Mouse (Mus musculus): Measurements from ENCODE around the gene Shisa3. TPM values are rescaled to one million over a fixed set of nuclear protein-coding genes. Genes with fewer than 3 reads are reported as not detected.
A peak's percentile ranks its signal among the peaks of the same experiment; 100 is the strongest.

Gene Shisa3
- polyA plus RNA-seq (2015; fragmentation: Nextera tagmentation; extraction: Ambion mirVana) = 2.9 and 3.9 TPM in 2 replicates

DNA sequence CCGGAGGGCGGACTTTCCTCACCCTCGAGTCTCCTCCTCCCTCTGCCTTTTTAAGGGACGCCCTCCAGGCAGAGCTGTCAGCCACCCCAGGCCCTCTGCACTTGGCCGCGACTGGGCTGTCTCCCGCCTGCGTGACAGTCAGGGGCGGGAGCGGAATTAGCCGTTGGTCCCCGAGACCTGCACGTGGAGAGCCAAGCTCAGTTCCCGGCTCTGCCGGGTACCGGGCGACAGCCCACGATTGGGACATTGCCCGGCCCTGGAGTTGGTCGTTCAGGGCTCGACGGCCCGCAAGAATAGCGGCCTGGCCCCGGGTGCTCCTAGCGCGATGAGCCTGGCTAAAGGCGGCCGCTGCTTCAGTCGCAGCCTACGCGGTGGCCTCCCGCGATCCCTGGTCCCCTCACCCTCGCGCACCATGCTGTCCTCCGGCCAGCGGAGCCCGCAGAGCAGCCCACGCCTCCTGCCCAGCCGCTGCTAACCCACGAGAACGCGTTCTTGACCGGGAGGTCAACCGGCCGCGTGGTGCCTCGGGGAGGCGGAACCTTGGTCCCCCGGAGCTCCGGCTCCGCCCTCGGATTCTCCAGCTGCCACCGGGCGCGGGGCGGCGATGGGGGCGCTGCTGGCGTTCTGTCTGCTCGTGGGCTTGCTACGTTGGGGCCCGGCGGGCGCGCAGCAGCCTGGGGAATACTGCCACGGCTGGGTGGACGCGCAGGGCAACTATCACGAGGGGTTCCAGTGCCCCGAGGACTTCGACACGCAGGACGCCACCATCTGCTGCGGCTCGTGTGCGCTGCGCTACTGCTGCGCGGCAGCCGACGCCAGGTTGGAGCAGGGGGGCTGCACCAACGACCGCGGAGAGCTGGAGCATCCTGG is at the start of gene Shisa3:
Shisa3 (plus strand) TSS at position 79 of the 870 bp plus-strand sequence.
- Histone ChIP-seq H3K9me3 (no peaks in the 10 kb centered on the region), H3K4me1 (peaks cover 19% of the 10 kb centered on the region), H3K4me2 (peak within 1 kb of the TSS; percentile 96), H3K9ac (peak within 1 kb of the TSS; percentile 76), H3K4me3 (peak within 1 kb of the TSS; percentile 65), H3K36me3 (no peaks in the 10 kb centered on the region), H3K27me3 (replicated peaks) (peaks cover 88% of the 10 kb centered on the region), H3K27ac (replicated peaks) (no peak within 1 kb of the TSS)
- under 1% methylated on average over 86 of the region's 86 CpGs for WGBS
- peak; percentile 63; the same call in 1 of the 2 replicates for ATAC-seq (ENCODE audit: extremely low read depth, insufficient number of reproducible peaks, low FRiP score, low TSS enrichment)

DNA sequence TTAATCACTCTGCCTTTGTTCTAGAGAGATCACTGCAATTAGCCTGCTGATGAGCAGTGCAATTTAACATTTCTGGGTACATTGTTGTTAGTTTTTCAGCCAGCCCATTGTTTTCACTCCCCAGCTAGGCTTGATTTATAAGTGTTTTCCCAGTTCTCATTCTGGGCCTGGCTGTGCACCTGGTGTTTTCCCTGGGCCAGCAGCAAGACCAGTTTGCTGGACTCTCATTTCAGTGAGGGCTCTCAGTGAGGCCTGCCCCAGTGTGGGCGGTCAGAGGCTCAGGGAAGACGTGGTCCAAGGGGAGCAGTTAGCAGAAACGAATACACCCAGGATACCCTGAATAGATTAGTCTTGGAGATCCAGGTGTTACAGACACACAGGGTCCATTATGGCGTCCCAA is 49.0 kb upstream of the Shisa3 start:
- WGBS = 69% methylated on average over 4 of the region's 4 CpGs
- no peak overlapping the region for H3K4me2 ChIP-seq
- ATAC-seq (ENCODE audit: extremely low read depth, insufficient number of reproducible peaks, low FRiP score, low TSS enrichment) = no peak
- no peaks in the 10 kb centered on the region for H3K9me3 ChIP-seq
- no peaks in the 10 kb centered on the region for H3K4me1 ChIP-seq
- no peaks in the 10 kb centered on the region for H3K27me3 ChIP-seq (replicated peaks)
- no peaks in the 10 kb centered on the region for H3K36me3 ChIP-seq
- no peak overlapping the region for H3K9ac ChIP-seq
- H3K4me3 ChIP-seq = no peak overlapping the region
- H3K27ac ChIP-seq (replicated peaks) = no peak overlapping the region

DNA sequence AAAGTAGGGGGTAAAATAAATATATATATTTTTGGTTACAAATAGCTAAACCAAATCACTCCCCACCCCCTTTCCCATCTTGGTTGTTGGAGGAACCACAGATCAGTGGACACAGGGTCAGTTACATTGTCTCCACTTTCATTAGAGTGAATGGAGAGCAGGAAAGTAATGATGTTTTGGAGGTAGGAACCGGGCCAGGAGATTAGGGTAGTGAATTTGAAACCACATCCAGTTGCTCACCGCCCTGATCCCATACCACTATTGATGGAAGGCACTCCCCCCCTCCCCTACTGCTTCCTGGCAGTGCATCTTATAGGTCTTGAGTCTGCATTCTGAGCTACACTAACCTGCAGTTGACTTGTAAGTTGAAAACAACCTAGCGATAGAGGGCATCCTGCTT is 48.6 kb upstream of the Shisa3 start:
- Histone ChIP-seq H3K4me3 (no peak overlapping the region), H3K36me3 (no peaks in the 10 kb centered on the region), H3K9me3 (no peaks in the 10 kb centered on the region), H3K4me1 (no peaks in the 10 kb centered on the region), H3K27me3 (replicated peaks) (no peaks in the 10 kb centered on the region), H3K9ac (no peak overlapping the region), H3K27ac (replicated peaks) (no peak overlapping the region), H3K4me2 (no peak overlapping the region)
- 72% methylated on average over 3 of the region's 3 CpGs for WGBS
- ATAC-seq (ENCODE audit: extremely low read depth, insufficient number of reproducible peaks, low FRiP score, low TSS enrichment) = no peak

DNA sequence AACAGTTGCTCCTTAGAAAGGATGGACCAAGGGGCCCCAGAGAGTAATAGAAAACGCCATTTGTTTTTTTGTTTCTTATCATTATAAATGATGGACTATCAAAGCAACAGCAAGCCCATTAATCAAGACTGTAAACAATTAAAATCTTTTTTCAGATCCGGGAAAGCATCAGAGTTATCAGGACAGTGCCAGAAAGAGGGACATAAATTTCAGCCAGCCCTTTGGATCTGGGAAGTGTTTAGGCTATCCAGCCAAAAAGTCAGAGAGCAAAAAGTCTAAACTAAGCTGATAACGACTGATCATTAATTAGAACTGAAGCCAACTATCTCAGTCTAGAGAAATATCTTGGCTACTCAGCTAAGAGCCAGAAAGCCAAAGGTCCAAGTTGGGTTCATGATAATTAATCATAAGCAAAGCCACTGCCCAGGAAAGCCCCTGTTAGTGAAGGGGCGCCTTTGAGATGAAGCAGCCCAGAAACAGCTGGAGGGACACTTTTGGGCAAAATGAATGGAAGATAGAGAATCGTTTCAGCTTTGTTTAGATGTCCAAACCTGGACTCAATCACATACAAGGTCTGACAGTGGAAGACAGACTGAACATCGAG is 35.0 kb upstream of the Shisa3 start:
- H3K4me3 ChIP-seq = no peak overlapping the region
- H3K36me3 ChIP-seq = no peaks in the 10 kb centered on the region
- no peaks in the 10 kb centered on the region for H3K27me3 ChIP-seq (replicated peaks)
- no peak overlapping the region for H3K27ac ChIP-seq (replicated peaks)
- H3K4me1 ChIP-seq = no peaks in the 10 kb centered on the region
- H3K9me3 ChIP-seq = no peaks in the 10 kb centered on the region
- ATAC-seq (ENCODE audit: extremely low read depth, insufficient number of reproducible peaks, low FRiP score, low TSS enrichment) = no peak
- no peak overlapping the region for H3K4me2 ChIP-seq
- H3K9ac ChIP-seq = no peak overlapping the region
- 45% methylated on average over 6 of the region's 6 CpGs for WGBS

DNA sequence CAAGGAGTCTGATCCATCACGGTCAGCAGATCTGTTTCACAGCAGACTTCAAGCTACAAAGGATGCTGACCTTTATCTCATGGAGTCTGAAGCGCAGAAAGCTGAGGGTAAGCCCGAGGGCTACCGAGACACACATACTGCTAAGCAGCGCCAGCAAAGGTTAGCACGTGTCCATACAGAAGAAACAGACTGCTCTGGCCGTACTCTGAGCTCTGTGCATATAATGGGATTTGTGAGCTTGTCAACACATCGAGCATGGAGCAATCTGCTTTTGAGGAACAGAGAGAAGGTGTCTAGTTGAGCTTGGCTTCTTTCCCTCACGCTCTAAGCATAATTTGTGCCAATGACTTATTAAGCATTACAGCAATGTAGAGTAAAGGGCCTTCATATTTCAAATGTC is 33.6 kb upstream of the Shisa3 start:
- Histone ChIP-seq H3K36me3 (no peaks in the 10 kb centered on the region), H3K4me2 (no peak overlapping the region), H3K4me3 (no peak overlapping the region), H3K9ac (no peak overlapping the region), H3K9me3 (no peaks in the 10 kb centered on the region), H3K4me1 (no peaks in the 10 kb centered on the region), H3K27ac (replicated peaks) (no peak overlapping the region), H3K27me3 (replicated peaks) (no peaks in the 10 kb centered on the region)
- no peak for ATAC-seq (ENCODE audit: extremely low read depth, insufficient number of reproducible peaks, low FRiP score, low TSS enrichment)
- 64% methylated on average over 9 of the region's 9 CpGs for WGBS

DNA sequence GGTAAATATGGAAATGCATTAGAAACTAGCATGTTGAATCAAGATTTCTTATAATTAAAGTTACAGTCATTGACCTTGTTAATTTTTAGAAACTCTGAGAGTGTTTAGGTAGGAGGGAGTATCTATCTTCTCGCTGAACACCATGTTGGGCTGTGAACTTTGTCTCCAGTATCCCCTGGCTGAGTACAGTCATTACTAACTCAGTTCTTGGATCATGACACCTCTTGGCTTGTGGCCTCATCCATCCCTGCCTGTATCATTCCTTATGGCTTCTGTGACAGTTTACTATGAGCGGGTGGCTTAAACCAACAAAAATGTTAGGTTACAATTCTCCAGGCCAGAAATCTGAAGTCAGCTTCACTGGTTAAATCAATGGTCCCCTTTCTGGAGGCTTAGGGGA is 32.0 kb upstream of the Shisa3 start:
- H3K9ac ChIP-seq = no peak overlapping the region
- no peak overlapping the region for H3K4me2 ChIP-seq
- no peaks in the 10 kb centered on the region for H3K9me3 ChIP-seq
- no peaks in the 10 kb centered on the region for H3K27me3 ChIP-seq (replicated peaks)
- no peak overlapping the region for H3K27ac ChIP-seq (replicated peaks)
- H3K4me3 ChIP-seq = no peak overlapping the region
- 86% methylated on average over 2 of the region's 2 CpGs for WGBS
- H3K36me3 ChIP-seq = no peaks in the 10 kb centered on the region
- no peaks in the 10 kb centered on the region for H3K4me1 ChIP-seq
- no peak for ATAC-seq (ENCODE audit: extremely low read depth, insufficient number of reproducible peaks, low FRiP score, low TSS enrichment)

DNA sequence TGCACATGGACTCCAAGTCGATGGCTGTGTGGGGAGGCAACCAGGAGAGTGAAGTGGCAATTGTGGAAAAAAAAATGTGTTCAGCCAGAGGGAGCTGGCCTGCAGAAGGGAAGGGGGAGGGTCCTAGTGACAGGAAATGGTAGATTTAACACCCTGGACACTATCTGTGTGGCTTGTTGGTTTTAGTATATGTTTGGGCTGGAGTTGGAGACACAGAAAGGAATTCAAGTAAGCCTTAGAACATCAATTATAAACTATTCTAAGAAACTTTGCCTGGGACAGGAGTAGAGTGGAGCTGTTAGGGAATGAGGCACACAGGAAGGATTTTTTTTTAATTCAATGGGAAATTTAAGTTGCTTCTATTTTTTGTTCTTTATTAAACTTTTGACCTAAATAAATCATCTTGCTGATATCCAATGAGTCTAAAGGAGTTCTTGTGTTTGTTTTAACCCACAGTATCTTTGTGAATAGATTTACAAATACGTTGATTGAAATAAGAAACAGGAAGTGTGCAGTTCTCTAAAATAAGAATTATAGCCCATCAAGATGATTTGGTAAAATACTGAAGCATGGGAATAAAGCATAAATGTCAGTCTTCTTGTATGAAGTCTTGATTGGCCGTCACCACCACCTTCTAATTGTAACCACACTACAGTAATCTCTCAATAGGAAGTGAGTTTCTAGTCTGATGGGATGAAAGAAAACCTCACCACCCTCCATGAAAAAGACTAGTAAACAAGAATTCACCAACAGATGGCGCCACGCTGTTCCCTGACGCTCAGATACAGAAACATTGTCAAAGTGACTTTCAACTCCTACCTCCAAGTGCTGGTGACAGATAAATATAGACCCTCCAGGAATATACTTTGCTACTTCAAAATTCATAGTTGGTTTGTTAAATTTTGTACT is 27.7 kb upstream of the Shisa3 start:
- no peak overlapping the region for H3K4me2 ChIP-seq
- 40% methylated on average over 6 of the region's 6 CpGs for WGBS

DNA sequence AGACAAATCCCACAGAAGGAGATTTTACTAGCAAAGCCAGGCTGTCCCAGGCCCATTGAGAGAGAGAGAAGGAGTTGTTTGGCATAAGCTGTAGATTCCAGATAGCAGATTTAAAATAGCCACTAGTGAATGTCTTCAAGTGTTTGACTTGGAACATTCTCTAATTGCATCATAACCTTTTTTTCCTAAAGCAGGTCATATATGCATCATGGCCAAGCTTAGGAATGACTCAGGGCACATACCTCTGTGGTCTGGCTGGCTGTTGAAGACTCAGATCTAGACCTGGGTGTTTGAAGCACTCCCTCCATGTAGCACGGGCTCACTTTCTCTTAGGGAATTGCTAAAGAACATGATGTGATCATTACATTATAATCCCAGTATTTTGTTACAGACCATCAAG is 12.6 kb upstream of the Shisa3 start:
- H3K9me3 ChIP-seq = no peaks in the 10 kb centered on the region

More for the DNA sequence above, 27.7 kb upstream of the Shisa3 start:
- no peaks in the 10 kb centered on the region for H3K4me1 ChIP-seq
- ATAC-seq (ENCODE audit: extremely low read depth, insufficient number of reproducible peaks, low FRiP score, low TSS enrichment) = no peak
- no peaks in the 10 kb centered on the region for H3K36me3 ChIP-seq
- no peaks in the 10 kb centered on the region for H3K9me3 ChIP-seq
- H3K4me3 ChIP-seq = no peak overlapping the region
- H3K27ac ChIP-seq (replicated peaks) = no peak overlapping the region
- no peaks in the 10 kb centered on the region for H3K27me3 ChIP-seq (replicated peaks)
- H3K9ac ChIP-seq = no peak overlapping the region

DNA sequence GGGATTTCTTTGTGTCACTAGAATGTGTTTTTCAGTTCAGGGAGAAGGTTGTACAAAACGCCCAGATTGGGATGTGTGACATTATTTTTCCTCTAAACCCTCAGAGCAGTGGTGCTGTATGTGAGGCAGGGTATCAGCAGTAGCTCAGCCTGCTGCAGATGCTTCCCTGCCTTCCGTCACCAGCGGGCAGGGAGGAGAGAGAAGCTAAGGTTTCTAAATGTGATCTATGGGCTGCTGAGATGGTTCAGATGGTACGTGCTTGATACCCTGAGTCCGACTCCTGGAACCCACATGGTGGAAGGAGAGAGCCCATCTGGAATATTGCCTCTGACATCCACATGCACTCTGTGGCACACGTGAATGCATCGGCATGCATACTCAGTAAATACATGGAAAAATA is 12.1 kb upstream of the Shisa3 start:
- 65% methylated on average over 7 of the region's 7 CpGs for WGBS

More for the DNA sequence above, 12.6 kb upstream of the Shisa3 start:
- peak overlapping the region; percentile 40 for H3K27ac ChIP-seq (replicated peaks)
- H3K9ac ChIP-seq = no peak overlapping the region
- 0 out of 2 replicates have a peak, but pooled peaks cover 4% of the 10 kb centered on the region for H3K27me3 ChIP-seq (replicated peaks)
- no peak overlapping the region for H3K4me3 ChIP-seq
- H3K4me2 ChIP-seq = no peak overlapping the region
- H3K4me1 ChIP-seq = no peaks in the 10 kb centered on the region
- H3K36me3 ChIP-seq = no peaks in the 10 kb centered on the region
- WGBS = 63% methylated on average over 1 of the region's 1 CpGs
- ATAC-seq (ENCODE audit: extremely low read depth, insufficient number of reproducible peaks, low FRiP score, low TSS enrichment) = no peak

DNA sequence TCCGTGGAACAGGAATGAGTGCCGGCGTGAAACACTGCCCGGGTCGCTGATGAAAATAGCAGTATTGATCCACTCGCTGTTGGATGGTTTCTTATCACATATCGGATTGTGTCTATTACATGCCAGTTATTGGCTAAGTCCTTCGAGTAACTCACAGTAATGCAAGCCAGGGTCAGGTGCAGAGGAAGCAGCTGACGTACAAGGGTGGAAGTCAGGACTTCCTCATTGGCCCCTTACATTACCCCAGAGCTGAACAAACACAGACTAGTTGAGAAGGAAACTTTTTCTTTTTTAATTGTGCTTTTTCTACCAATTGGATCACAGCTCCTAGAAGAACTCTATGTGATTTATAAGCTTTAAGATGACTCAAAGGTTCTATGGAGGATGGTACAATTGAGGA is 7.7 kb upstream of the Shisa3 start:
- Histone ChIP-seq H3K27ac (replicated peaks) (no peak overlapping the region), H3K9ac (no peak overlapping the region), H3K9me3 (no peaks in the 10 kb centered on the region), H3K4me3 (no peak overlapping the region), H3K36me3 (no peaks in the 10 kb centered on the region), H3K27me3 (replicated peaks) (peaks cover 34% of the 10 kb centered on the region), H3K4me2 (no peak overlapping the region), H3K4me1 (no peaks in the 10 kb centered on the region)
- no peak for ATAC-seq (ENCODE audit: extremely low read depth, insufficient number of reproducible peaks, low FRiP score, low TSS enrichment)
- 78% methylated on average over 9 of the region's 9 CpGs for WGBS

More for the DNA sequence above, 12.1 kb upstream of the Shisa3 start:
- Histone ChIP-seq H3K4me1 (no peaks in the 10 kb centered on the region), H3K4me2 (no peak overlapping the region), H3K27me3 (replicated peaks) (0 out of 2 replicates have a peak, but pooled peaks cover 4% of the 10 kb centered on the region), H3K4me3 (no peak overlapping the region), H3K9ac (no peak overlapping the region), H3K9me3 (no peaks in the 10 kb centered on the region), H3K27ac (replicated peaks) (peak overlapping the region; percentile 40), H3K36me3 (no peaks in the 10 kb centered on the region)
- no peak for ATAC-seq (ENCODE audit: extremely low read depth, insufficient number of reproducible peaks, low FRiP score, low TSS enrichment)

DNA sequence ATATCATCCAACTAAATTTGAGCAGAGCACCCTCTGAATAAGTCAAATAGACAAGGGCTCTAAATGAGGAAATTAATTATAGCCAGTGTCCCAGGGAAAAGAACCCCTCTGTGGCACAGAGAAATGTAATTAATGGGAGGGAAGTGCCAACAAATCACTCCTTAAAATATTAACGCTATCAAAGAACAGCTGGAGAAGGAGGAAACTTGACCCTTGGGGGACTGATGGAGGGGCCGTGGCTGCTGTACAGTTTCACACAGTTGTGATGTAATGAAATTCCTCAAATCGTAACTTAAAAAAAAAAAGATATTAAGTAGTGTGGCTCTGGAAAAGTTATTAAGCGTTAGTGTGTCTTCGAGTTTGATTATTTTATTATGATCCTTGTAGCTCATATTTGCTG is 1.7 kb upstream of the Shisa3 start:
- H3K4me3 ChIP-seq = no peak overlapping the region
- peaks cover 19% of the 10 kb centered on the region for H3K4me1 ChIP-seq
- H3K36me3 ChIP-seq = no peaks in the 10 kb centered on the region
- no peak overlapping the region for H3K27ac ChIP-seq (replicated peaks)
- no peak overlapping the region for H3K9ac ChIP-seq
- no peak overlapping the region for H3K4me2 ChIP-seq
- ATAC-seq (ENCODE audit: extremely low read depth, insufficient number of reproducible peaks, low FRiP score, low TSS enrichment) = no peak
- WGBS = 36% methylated on average over 5 of the region's 5 CpGs
- H3K27me3 ChIP-seq (replicated peaks) = peaks cover 86% of the 10 kb centered on the region
- H3K9me3 ChIP-seq = no peaks in the 10 kb centered on the region
